Mouse (Mus musculus): ENCODE results near the gene Rasl11b.

Gene Rasl11b

GRCm38 (mm10) chr5:74194841-74195613 lies at the start of gene Rasl11b:
TSS of gene Rasl11b (plus strand) at chr5:74195286.
- DNase-seq (ENCODE audit: low read depth) = peak; percentile 94

- no peak for DNase-seq (ENCODE audit: low read depth)
Observed at GRCm38 (mm10) chr5:74147631-74148030, 47.5 kb upstream of the Rasl11b start.

- DNase-seq (ENCODE audit: low read depth) = no peak
Observed at GRCm38 (mm10) chr5:74149975-74150374, 45.1 kb upstream of the Rasl11b start.

- DNase-seq (ENCODE audit: low read depth) = no peak
Observed at GRCm38 (mm10) chr5:74151774-74152173, 43.3 kb upstream of the Rasl11b start.

GRCm38 (mm10) chr5:74155860-74156351 lies 39.2 kb upstream of the Rasl11b start:
- DNase-seq (ENCODE audit: low read depth) = no peak

GRCm38 (mm10) chr5:74158929-74159632 lies 36.0 kb upstream of the Rasl11b start:
- no peak for DNase-seq (ENCODE audit: low read depth)

GRCm38 (mm10) chr5:74159906-74160305 lies 35.2 kb upstream of the Rasl11b start:
- no peak for DNase-seq (ENCODE audit: low read depth)

- DNase-seq (ENCODE audit: low read depth) = no peak
Observed at GRCm38 (mm10) chr5:74160349-74160748, 34.7 kb upstream of the Rasl11b start.

- no peak for DNase-seq (ENCODE audit: low read depth)
Observed at GRCm38 (mm10) chr5:74161297-74161926, 33.7 kb upstream of the Rasl11b start.

GRCm38 (mm10) chr5:74162013-74162412 lies 33.1 kb upstream of the Rasl11b start:
- no peak for DNase-seq (ENCODE audit: low read depth)

- DNase-seq (ENCODE audit: low read depth) = no peak
Observed at GRCm38 (mm10) chr5:74163141-74163540, 31.9 kb upstream of the Rasl11b start.

GRCm38 (mm10) chr5:74164547-74164946 lies 30.5 kb upstream of the Rasl11b start:
- DNase-seq (ENCODE audit: low read depth) = no peak

GRCm38 (mm10) chr5:74166642-74167041 lies 28.4 kb upstream of the Rasl11b start:
- no peak for DNase-seq (ENCODE audit: low read depth)

GRCm38 (mm10) chr5:74168085-74168484 lies 27.0 kb upstream of the Rasl11b start:
- no peak for DNase-seq (ENCODE audit: low read depth)

- no peak for DNase-seq (ENCODE audit: low read depth)
Observed at GRCm38 (mm10) chr5:74171768-74172167, 23.3 kb upstream of the Rasl11b start.

- no peak for DNase-seq (ENCODE audit: low read depth)
Observed at GRCm38 (mm10) chr5:74172208-74172607, 22.9 kb upstream of the Rasl11b start.

GRCm38 (mm10) chr5:74173162-74173844 lies 21.8 kb upstream of the Rasl11b start:
- no peak for DNase-seq (ENCODE audit: low read depth)

GRCm38 (mm10) chr5:74175526-74176270 lies 19.4 kb upstream of the Rasl11b start:
- no peak for DNase-seq (ENCODE audit: low read depth)

- no peak for DNase-seq (ENCODE audit: low read depth)
Observed at GRCm38 (mm10) chr5:74180216-74180615, 14.9 kb upstream of the Rasl11b start.

GRCm38 (mm10) chr5:74183118-74183517 lies 12.0 kb upstream of the Rasl11b start:
- DNase-seq (ENCODE audit: low read depth) = no peak

- DNase-seq (ENCODE audit: low read depth) = no peak
Observed at GRCm38 (mm10) chr5:74184607-74185006, 10.5 kb upstream of the Rasl11b start.

Data from naive thymus-derived CD4-positive, alpha-beta T cell, adult 2 months (primary cell).